Mouse (Mus musculus) forebrain, embryonic 16.5 days (tissue): ENCODE data around the gene Slc30a1. TPM values are rescaled to one million over a fixed set of nuclear protein-coding genes. Genes with fewer than 3 reads are reported as not detected.

Experiments
- ATAC-seq: fragments of 200-750 bp; cut with Nextera tagmentation; 2 replicates; pipeline ENCODE4 v1.8.0; 2017; ENCODE audit warnings: mild to moderate bottlenecking, moderate library complexity
- H3K27ac ChIP-seq: fragments of 300-500 bp; sonication (generic); 2 replicates; pipeline ENCODE4 v1.5.1; 2014; ENCODE audit warnings: low read length, control low read depth
- H3K27me3 ChIP-seq: fragments of 300-500 bp; sonication (generic); replicated peaks from 2 replicates; pipeline ENCODE4 v1.6.1; 2014; ENCODE audit warnings: low read length; ENCODE audit not compliant: control insufficient read depth, insufficient read depth
- H3K36me3 ChIP-seq: fragments of 300-500 bp; sonication (generic); 2 replicates; pipeline ENCODE4 v1.6.1; 2014; ENCODE audit not compliant: control insufficient read depth, insufficient read depth
- H3K4me1 ChIP-seq: fragments of 300-500 bp; sonication (generic); replicated peaks from 2 replicates; pipeline ENCODE4 v1.6.1; 2014; ENCODE audit warnings: low read length; ENCODE audit not compliant: control insufficient read depth, insufficient read depth
- H3K4me2 ChIP-seq: fragments of 300-500 bp; sonication (generic); 2 replicates; pipeline ENCODE4 v1.6.1; 2014; ENCODE audit warnings: mild to moderate bottlenecking, low read length, control low read depth
- H3K4me3 ChIP-seq: fragments of 300-500 bp; sonication (generic); replicated peaks from 2 replicates; pipeline ENCODE4 v1.5.1; 2014; ENCODE audit warnings: mild to moderate bottlenecking, low read length, control low read depth
- H3K9ac ChIP-seq: fragments of 300-500 bp; sonication (generic); replicated peaks from 2 replicates; pipeline ENCODE4 v1.6.1; 2014; ENCODE audit warnings: low read depth, low read length, control low read depth
- H3K9me3 ChIP-seq: fragments of 300-500 bp; sonication (generic); 2 replicates; pipeline ENCODE4 v1.6.1; 2016; ENCODE audit warnings: low read length; ENCODE audit not compliant: control insufficient read depth
- whole genome bisulfite sequencing: fragments of 180-500 bp; shearing (Covaris S2); extraction: QIAGEN DNeasy Blood & Tissue Kit; methylation state at CpG from one replicate; pipeline ENCODE4 v1.1.7; 2014; 5-methylcytosine and 5-hydroxymethylcytosine counted together
- polyA plus RNA-seq: library from polyadenylated mRNA; unstranded; fragments of >200 nt; fragmentation: Nextera tagmentation; extraction: Ambion mirVana; gene quantifications from 2 replicates; pipeline ENCODE4 v1.2.1, GENCODE M21; 2015

The Slc30a1 gene
- polyA plus RNA-seq, 1 experiment from 2014 or later, result 2.4 TPM

- H3K4me2 ChIP-seq, result no peak overlapping the region
- WGBS, result 84% methylated on average over 3 of the region's 3 CpGs
- no peak for ATAC-seq
- peaks cover 30% of the 10 kb centered on the region for H3K4me1 ChIP-seq
- H3K27ac ChIP-seq, result no peak overlapping the region
- peaks cover 3% of the 10 kb centered on the region; the same call in 1 of the 2 replicates for H3K36me3 ChIP-seq
- no peaks in the 10 kb centered on the region for H3K9me3 ChIP-seq
- H3K9ac ChIP-seq, result no peak overlapping the region
- H3K4me3 ChIP-seq, result no peak overlapping the region
- no peaks in the 10 kb centered on the region for H3K27me3 ChIP-seq
Measured at GRCm38 (mm10) chr1:191911067-191911668, 4.6 kb downstream of the Slc30a1 start.

DNA sequence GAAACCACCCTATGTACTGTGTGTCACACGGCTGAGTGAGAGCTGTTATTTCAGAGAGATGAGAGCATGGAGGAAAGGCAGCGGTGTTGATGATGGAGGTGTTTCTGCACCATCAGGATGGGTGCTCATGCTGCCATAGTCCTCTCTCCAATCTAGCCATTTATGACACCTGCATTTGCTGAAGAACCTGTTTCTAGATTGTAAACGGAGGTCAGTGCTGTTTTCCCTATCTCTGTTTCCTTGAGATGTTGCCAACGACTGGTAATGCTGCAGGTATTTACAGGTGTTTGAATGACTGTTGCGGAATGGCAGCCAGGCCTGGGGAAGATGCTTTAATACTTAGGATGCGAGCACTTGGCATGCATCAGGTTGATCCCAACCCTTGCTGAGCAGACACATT is 8.1 kb downstream of the Slc30a1 start:
- Histone ChIP-seq H3K4me2 (no peak overlapping the region), H3K27me3 (no peaks in the 10 kb centered on the region), H3K9ac (no peak overlapping the region), H3K9me3 (no peaks in the 10 kb centered on the region), H3K36me3 (no peaks in the 10 kb centered on the region), H3K4me3 (no peak overlapping the region), H3K27ac (no peak overlapping the region), H3K4me1 (peaks cover 10% of the 10 kb centered on the region)
- WGBS, result 85% methylated on average over 6 of the region's 6 CpGs
- no peak for ATAC-seq

- WGBS, result 83% methylated on average over 1 of the region's 1 CpGs
- Histone ChIP-seq H3K27me3 (no peaks in the 10 kb centered on the region), H3K36me3 (no peaks in the 10 kb centered on the region), H3K27ac (no peak overlapping the region), H3K4me3 (no peak overlapping the region), H3K9ac (no peak overlapping the region), H3K4me1 (peaks cover 4% of the 10 kb centered on the region; the same call in 1 of the 2 replicates), H3K4me2 (no peak overlapping the region), H3K9me3 (no peaks in the 10 kb centered on the region)
- no peak for ATAC-seq
Measured at GRCm38 (mm10) chr1:191915586-191915985, 9.0 kb downstream of the Slc30a1 start.

DNA sequence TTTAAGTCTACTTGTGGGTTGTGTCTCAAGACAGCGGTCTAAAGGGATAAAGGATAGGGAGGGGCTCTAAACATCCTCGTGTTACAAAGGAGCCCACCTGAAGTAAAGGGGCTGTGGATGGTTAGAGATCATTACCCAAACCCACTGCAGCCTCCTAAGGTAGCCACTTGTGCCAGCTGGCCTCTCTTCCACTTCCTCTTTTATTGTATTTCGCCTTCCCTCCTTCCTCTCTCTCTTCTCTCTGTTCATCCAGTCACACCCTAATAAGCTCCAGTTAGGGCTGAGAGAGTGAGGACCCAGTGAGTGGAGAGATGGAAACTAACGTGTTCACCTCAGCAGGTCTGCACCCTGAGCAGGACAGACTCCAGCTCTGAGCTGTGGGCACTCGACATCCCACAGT is 10.3 kb downstream of the Slc30a1 start:
- H3K9me3 ChIP-seq, result no peaks in the 10 kb centered on the region
- H3K27me3 ChIP-seq, result no peaks in the 10 kb centered on the region
- no peaks in the 10 kb centered on the region for H3K36me3 ChIP-seq
- no peak overlapping the region for H3K4me3 ChIP-seq
- H3K9ac ChIP-seq, result no peak overlapping the region
- peaks cover under 1% of the 10 kb centered on the region; the same call in 1 of the 2 replicates for H3K4me1 ChIP-seq
- ATAC-seq, result no peak
- no peak overlapping the region for H3K27ac ChIP-seq
- WGBS, result 55% methylated on average over 5 of the region's 5 CpGs
- H3K4me2 ChIP-seq, result no peak overlapping the region

- Histone ChIP-seq H3K4me2 (no peak overlapping the region), H3K9me3 (no peaks in the 10 kb centered on the region), H3K27ac (no peak overlapping the region), H3K27me3 (no peaks in the 10 kb centered on the region), H3K4me1 (no peaks in the 10 kb centered on the region), H3K9ac (no peak overlapping the region), H3K4me3 (no peak overlapping the region), H3K36me3 (no peaks in the 10 kb centered on the region)
- ATAC-seq, result no peak
- WGBS, result 86% methylated on average over 2 of the region's 2 CpGs
Measured at GRCm38 (mm10) chr1:191919336-191919735, 12.8 kb downstream of the Slc30a1 start.

- Histone ChIP-seq H3K9me3 (no peaks in the 10 kb centered on the region), H3K27me3 (no peaks in the 10 kb centered on the region), H3K27ac (no peak overlapping the region), H3K36me3 (no peaks in the 10 kb centered on the region), H3K4me3 (no peak overlapping the region), H3K4me2 (no peak overlapping the region), H3K4me1 (no peaks in the 10 kb centered on the region), H3K9ac (no peak overlapping the region)
- WGBS, result 98% methylated on average over 3 of the region's 3 CpGs
- no peak for ATAC-seq
Measured at GRCm38 (mm10) chr1:191921701-191922100, 15.1 kb downstream of the Slc30a1 start.

GRCm38 (mm10) chr1:191925496-191925895 is 18.9 kb downstream of the Slc30a1 start:
- H3K4me3 ChIP-seq, result no peak overlapping the region
- no peaks in the 10 kb centered on the region for H3K27me3 ChIP-seq
- H3K4me1 ChIP-seq, result no peaks in the 10 kb centered on the region
- no peak for ATAC-seq
- H3K27ac ChIP-seq, result no peak overlapping the region
- no peaks in the 10 kb centered on the region for H3K36me3 ChIP-seq
- WGBS, result 47% methylated on average over 4 of the region's 4 CpGs
- no peak overlapping the region for H3K4me2 ChIP-seq
- H3K9me3 ChIP-seq, result no peaks in the 10 kb centered on the region
- H3K9ac ChIP-seq, result no peak overlapping the region

GRCm38 (mm10) chr1:191926681-191927080 is 20.1 kb downstream of the Slc30a1 start:
- no peaks in the 10 kb centered on the region for H3K9me3 ChIP-seq
- no peak overlapping the region for H3K4me2 ChIP-seq
- no peak overlapping the region for H3K4me3 ChIP-seq
- H3K4me1 ChIP-seq, result no peaks in the 10 kb centered on the region
- no peak overlapping the region for H3K9ac ChIP-seq
- H3K27me3 ChIP-seq, result no peaks in the 10 kb centered on the region
- no peak overlapping the region for H3K27ac ChIP-seq
- 67% methylated on average over 3 of the region's 3 CpGs for WGBS
- no peaks in the 10 kb centered on the region for H3K36me3 ChIP-seq
- ATAC-seq, result no peak

GRCm38 (mm10) chr1:191928345-191928744 is 21.8 kb downstream of the Slc30a1 start:
- Histone ChIP-seq H3K9ac (no peak overlapping the region), H3K27me3 (no peaks in the 10 kb centered on the region), H3K36me3 (no peaks in the 10 kb centered on the region), H3K27ac (no peak overlapping the region), H3K4me1 (no peaks in the 10 kb centered on the region), H3K4me2 (no peak overlapping the region), H3K9me3 (no peaks in the 10 kb centered on the region), H3K4me3 (no peak overlapping the region)
- WGBS, result 80% methylated on average over 7 of the region's 7 CpGs
- no peak for ATAC-seq

GRCm38 (mm10) chr1:191929065-191929464 is 22.5 kb downstream of the Slc30a1 start:
- Histone ChIP-seq H3K4me3 (no peak overlapping the region), H3K4me1 (no peaks in the 10 kb centered on the region), H3K9ac (no peak overlapping the region), H3K4me2 (no peak overlapping the region), H3K27me3 (no peaks in the 10 kb centered on the region), H3K36me3 (no peaks in the 10 kb centered on the region), H3K27ac (no peak overlapping the region), H3K9me3 (no peaks in the 10 kb centered on the region)
- ATAC-seq, result no peak
- WGBS, result 83% methylated on average over 8 of the region's 8 CpGs
